Mouse (Mus musculus): ENCODE data around the gene Prkg2.

Prkg2 gene

GRCm38 (mm10) chr5:99036596-99037441, at the start of gene Prkg2:
Gene Prkg2 (minus strand): TSS chr5:99037351.
- in situ Hi-C loops (cut with MboI) = no loop called here

- in situ Hi-C loops (cut with MboI) = no loop called here
These were observed 46.8 kb upstream of the Prkg2 start for GRCm38 (mm10) chr5:99083955-99084354.

- in situ Hi-C loops (cut with MboI) = no loop called here
These were observed 41.2 kb upstream of the Prkg2 start for GRCm38 (mm10) chr5:99078375-99078774.

- in situ Hi-C loops (cut with MboI) = no loop called here
These were observed 31.2 kb upstream of the Prkg2 start for GRCm38 (mm10) chr5:99068391-99068790.

GRCm38 (mm10) chr5:99062582-99062981, 25.4 kb upstream of the Prkg2 start:
- in situ Hi-C loops (cut with MboI) = no loop called here

- in situ Hi-C loops (cut with MboI) = no loop called here
These were observed 1.9 kb upstream of the Prkg2 start for GRCm38 (mm10) chr5:99039021-99039420.

- in situ Hi-C loops (cut with MboI) = no loop called here
These were observed 276 bp upstream of the Prkg2 start for GRCm38 (mm10) chr5:99037442-99037811.

- in situ Hi-C loops (cut with MboI) = no loop called here
These were observed 1.2 kb downstream of the Prkg2 start for GRCm38 (mm10) chr5:99035961-99036360.

GRCm38 (mm10) chr5:99031551-99032149, 5.5 kb downstream of the Prkg2 start:
- in situ Hi-C loops (cut with MboI) = no loop called here

GRCm38 (mm10) chr5:99026343-99026742, 10.8 kb downstream of the Prkg2 start:
- in situ Hi-C loops (cut with MboI) = no loop called here

- in situ Hi-C loops (cut with MboI) = no loop called here
These were observed 17.4 kb downstream of the Prkg2 start for GRCm38 (mm10) chr5:99019709-99020108.

- in situ Hi-C loops (cut with MboI) = no loop called here
These were observed 22.0 kb downstream of the Prkg2 start for GRCm38 (mm10) chr5:99015140-99015539.

GRCm38 (mm10) chr5:99010448-99011151, 26.6 kb downstream of the Prkg2 start:
- in situ Hi-C loops (cut with MboI) = no loop called here

GRCm38 (mm10) chr5:98998104-98998503, 39.0 kb downstream of the Prkg2 start:
- in situ Hi-C loops (cut with MboI) = no loop called here

GRCm38 (mm10) chr5:98995767-98996166, 41.4 kb downstream of the Prkg2 start:
- in situ Hi-C loops (cut with MboI) = no loop called here

- in situ Hi-C loops (cut with MboI) = no loop called here
These were observed 45.6 kb downstream of the Prkg2 start for GRCm38 (mm10) chr5:98991600-98991999.

- in situ Hi-C loops (cut with MboI) = no loop called here
These were observed 49.5 kb downstream of the Prkg2 start for GRCm38 (mm10) chr5:98987634-98988033.

GRCm38 (mm10) chr5:98987116-98987515, 50.0 kb downstream of the Prkg2 start:
- in situ Hi-C loops (cut with MboI) = no loop called here

- in situ Hi-C loops (cut with MboI) = no loop called here
These were observed 50.7 kb downstream of the Prkg2 start for GRCm38 (mm10) chr5:98986459-98986858.

GRCm38 (mm10) chr5:98986011-98986410, 51.1 kb downstream of the Prkg2 start:
- in situ Hi-C loops (cut with MboI) = no loop called here

- in situ Hi-C loops (cut with MboI) = no loop called here
These were observed 52.1 kb downstream of the Prkg2 start for GRCm38 (mm10) chr5:98985077-98985476.

- in situ Hi-C loops (cut with MboI) = no loop called here
These were observed 55.8 kb downstream of the Prkg2 start for GRCm38 (mm10) chr5:98981304-98981703.

GRCm38 (mm10) chr5:98978316-98978715, 58.8 kb downstream of the Prkg2 start:
- in situ Hi-C loops (cut with MboI) = no loop called here
